Mouse (Mus musculus): Measurements from ENCODE around the gene Dynlt1b.
"Not testable (repeated sequence)": the region's sequence is repeated elsewhere in the genome, so short reads cannot be mapped to it uniquely, and the experiment has no call there.

Dynlt1b gene

GRCm38 (mm10) chr17:6461083-6461595 is 31.2 kb downstream of the Dynlt1b start:
- DNase-seq (ENCODE audit: low spot score) = not testable (repeated sequence)

DNA sequence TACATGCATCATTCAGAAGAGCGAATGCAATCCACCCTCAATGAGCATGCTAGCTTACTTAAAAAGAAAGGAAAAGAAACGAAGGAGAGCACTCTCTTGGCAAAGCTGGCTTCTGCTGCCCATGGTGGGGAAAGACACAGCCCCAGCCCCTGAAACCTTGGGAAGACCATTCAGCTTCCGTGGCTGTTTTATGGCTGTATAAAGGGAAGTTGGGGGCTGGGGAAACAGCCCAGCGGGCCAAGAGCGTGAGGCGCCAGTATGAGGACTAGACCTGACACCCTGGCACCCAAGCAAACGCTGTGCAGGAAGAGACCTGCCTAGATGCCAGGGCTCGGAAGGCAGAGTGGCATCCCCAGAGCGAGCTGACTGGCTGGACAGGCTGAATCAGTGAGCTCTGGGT is 35.8 kb downstream of the Dynlt1b start:
- not testable (repeated sequence) for DNase-seq (ENCODE audit: low spot score)

- peak; percentile 47 for DNase-seq (ENCODE audit: low spot score)
Observed at GRCm38 (mm10) chr17:6467638-6468461, 37.9 kb downstream of the Dynlt1b start.

DNA sequence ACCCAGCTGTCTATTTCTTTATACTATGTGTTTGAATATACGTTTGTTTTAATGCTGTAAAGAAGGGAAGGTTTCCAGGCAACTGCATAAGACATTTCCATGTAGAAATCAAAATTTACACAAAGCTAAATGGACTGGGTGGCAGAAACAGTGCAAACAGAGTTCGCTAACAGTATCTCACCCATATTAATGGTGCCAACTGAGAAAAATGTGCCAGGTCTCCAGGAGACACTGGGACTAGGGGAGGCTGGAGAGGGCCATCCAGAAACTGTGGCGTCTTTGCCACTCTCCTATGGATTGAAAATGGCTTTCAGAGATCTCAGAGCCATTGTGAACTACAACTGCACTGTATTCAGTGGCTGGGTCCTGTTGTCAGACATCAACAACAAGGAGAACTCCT is 40.1 kb downstream of the Dynlt1b start:
- DNase-seq (ENCODE audit: low spot score) = not testable (repeated sequence)

- DNase-seq (ENCODE audit: low spot score) = not testable (repeated sequence)
Observed at GRCm38 (mm10) chr17:6470671-6471070, 40.8 kb downstream of the Dynlt1b start.

DNA sequence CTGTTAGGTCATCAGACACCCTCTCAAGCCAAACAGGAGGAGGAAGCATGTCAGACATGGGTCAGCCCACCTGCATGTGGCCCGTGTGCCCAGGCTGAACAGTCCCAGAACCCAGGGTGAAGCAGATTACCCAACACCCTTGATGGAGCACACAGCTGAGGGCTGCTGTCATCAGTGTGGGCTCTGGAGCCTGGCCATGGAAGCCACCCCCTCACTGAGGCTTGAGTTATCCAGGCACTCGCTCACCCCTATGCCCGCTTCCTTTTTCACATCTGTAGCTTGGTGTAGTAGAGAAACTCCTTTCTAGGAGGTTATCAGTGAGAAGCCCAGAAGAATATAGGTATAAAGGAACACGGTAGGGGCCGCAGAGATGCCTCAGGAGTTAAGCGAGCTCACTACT is 45.4 kb downstream of the Dynlt1b start:
- peak; percentile 49 for DNase-seq (ENCODE audit: low spot score)

GRCm38 (mm10) chr17:6475913-6476312 is 46.0 kb downstream of the Dynlt1b start:
- DNase-seq (ENCODE audit: low spot score) = peak; percentile 46

DNA sequence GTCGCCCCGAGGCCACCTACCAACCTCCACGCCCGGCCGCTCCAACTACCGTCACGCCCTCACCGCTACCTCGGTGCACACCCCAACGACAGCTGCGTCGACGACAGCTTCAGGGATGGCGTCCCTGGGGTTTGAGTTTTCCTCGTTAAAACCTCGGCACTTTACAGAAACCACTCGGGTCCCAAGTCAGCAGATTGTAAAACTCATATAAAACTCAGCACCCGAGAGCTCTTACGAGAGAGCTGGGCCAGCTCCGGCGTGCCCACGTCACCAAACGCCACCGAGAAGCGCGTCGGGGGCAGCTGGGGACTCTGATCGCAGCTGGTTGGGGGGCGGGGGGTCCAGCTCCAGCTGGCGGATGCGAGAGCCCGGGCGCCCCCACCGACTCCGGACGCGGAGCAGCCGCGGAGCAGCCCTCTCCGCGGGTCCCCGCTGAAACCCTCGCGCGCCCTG is 46.6 kb downstream of the Dynlt1b start:
- DNase-seq (ENCODE audit: low spot score) = peak; percentile 83

DNA sequence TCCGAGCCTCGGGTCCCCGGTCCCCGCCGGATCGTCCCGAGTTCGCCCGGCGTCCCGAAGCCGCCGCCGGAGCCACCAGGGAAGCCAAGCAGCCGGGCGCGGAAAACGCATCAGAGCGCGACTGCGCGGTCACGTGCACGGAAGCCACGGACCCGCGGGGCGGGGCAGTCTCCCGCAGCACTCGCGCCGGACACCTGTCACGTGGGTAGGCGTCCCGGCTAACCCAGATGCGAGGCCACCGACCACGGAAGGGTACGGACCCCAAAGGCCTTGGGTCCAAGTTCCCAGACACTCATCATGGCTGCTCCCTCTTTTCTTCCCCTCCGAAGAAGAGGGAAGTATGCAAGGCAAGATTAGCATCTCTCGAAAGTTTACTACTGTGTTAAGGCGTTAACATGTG is 47.1 kb downstream of the Dynlt1b start:
- peak; percentile 81 for DNase-seq (ENCODE audit: low spot score)

DNA sequence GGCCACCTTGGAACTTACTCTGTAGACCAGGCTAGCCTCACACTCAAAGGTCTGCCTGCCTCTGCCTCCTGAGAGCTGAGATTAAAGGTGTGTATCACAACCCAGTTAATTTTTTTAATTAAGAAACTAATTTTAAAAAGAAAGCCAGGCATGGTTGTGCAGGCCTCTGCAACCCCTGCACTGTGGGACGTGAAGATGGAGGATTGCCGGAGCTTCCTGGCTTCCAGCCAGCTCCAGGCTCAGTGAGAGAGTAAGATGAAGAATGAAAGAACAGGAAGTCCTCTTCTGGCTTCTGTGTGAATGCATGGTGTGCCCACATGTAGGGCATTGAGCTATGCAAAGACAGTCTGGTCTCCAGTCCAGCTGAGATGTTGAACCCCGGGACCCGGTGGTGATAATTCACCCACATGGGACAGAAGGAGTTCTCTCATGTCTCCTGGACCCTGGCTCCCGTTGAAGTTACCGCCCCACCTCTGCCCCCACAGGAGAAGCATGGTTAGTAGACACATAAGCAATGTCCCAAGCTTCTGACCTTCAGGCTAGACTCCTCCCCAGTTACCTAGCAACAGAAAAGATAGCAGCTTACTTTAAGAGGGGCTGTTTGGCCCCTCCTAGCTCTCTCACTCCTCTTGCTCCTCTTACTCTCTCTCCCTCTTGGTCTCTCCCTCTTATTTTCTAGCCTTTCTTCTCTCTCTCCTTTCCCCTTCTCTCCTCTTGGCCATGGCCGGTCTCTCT is 51.1 kb downstream of the Dynlt1b start:
- DNase-seq (ENCODE audit: low spot score) = peak; percentile 80

DNA sequence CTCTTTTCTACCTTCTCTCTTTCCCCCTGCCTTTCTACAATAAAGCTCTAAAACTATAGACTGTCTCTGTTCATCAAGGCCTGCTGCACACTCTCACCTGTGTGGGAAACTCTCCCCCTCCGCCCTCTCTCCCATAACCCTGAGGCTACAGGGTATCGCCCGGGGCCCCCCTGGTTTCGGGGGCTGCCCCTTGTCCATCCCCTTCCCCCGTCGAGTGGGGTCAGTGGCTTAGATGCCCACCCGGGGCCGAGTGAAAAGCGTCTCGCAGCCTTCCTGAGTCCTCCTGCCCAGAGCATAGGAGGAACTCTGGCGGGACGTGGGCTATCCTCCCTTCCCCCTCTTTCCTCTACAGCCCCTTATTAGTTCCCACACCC is 51.7 kb downstream of the Dynlt1b start:
- peak; percentile 12 for DNase-seq (ENCODE audit: low spot score)

DNA sequence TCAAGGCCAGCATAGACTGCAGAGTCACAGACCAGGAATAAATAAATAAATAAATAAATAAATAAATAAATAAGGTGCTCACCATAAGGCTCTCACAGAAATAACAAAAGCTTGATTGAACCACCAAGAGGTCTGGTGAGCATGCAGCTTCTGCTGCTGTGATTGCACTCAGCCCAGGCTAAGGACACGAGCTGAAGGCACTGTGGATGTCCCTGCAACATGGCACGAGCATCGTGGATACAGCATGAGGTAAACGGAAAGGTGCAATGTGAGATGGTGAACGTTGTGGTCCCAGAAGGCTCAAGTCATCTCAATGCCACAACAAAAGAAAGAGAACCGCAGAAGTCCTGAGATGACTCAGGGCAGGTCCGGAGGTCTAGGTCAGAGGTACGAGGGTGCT is 52.3 kb downstream of the Dynlt1b start:
- not testable (repeated sequence) for DNase-seq (ENCODE audit: low spot score)
